Mouse (Mus musculus) olfactory bulb, adult 2 months (tissue): Measurements from ENCODE around the gene Filip1.

Experiments used
- CTCF ChIP-seq: fragments of 200-500 bp; IDR thresholded peaks from 2 replicates; pipeline ENCODE4 v1.5.1; 2012; ENCODE audit warnings: low read depth, mild to moderate bottlenecking, low read length, moderate library complexity; ENCODE audit not compliant: insufficient read depth
- POLR2A ChIP-seq: fragments of 200-500 bp; IDR thresholded peaks from 2 replicates; pipeline ENCODE4 v1.6.1; 2012; ENCODE audit warnings: mild to moderate bottlenecking, low read depth, low read length, moderate library complexity; ENCODE audit not compliant: insufficient read depth

GRCm38 (mm10) chr9:79880031-79880430 is 132.6 kb downstream of the Filip1 start:
- TF ChIP-seq CTCF, result no peak
- TF ChIP-seq POLR2A, result no peak
